ENCODE assay signal across 8 mouse cellular contexts in genomic region chr10:117478202-117478930, GRCm38 (mm10).
DNase-seq lines count a peak whose midpoint lies in the region; ATAC-seq lines count a peak whose summit lies in the region.

No protein-coding gene starts in this region.

- no peaks in the 10 kb centered on the region for H3K4me1 ChIP-seq in hindbrain, embryonic 11.5 days (replicated peaks; ENCODE audit: control insufficient read depth, insufficient read depth, low read length)

- DNase-seq in WW6 (ENCODE audit: low read depth, low spot score): peak; percentile 13
- DNase-seq in cerebellum, postnatal 36 days: peak; percentile 7 to 10
- DNase-seq in hindbrain, embryonic 11.5 days (ENCODE audit: low spot score): peak; percentile 19
- DNase-seq in layer of hippocampus, postnatal 14 days (ENCODE audit: low spot score in 2 of 2): peak; percentile 34 to 49
- DNase-seq in retina, postnatal 1 day: peak; percentile 86
- DNase-seq in thymus, postnatal 4 days: no peak

- no peaks in the 10 kb centered on the region for H3K9me3 ChIP-seq in hindbrain, embryonic 11.5 days (ENCODE audit: control insufficient read depth, low read length)

- no peak overlapping the region for H3K27ac ChIP-seq in hindbrain, embryonic 11.5 days (ENCODE audit: low read depth, low read length)

- no peak overlapping the region for H3K4me2 ChIP-seq in hindbrain, embryonic 11.5 days (replicated peaks; ENCODE audit: low read depth, low read length)

- H3K9ac ChIP-seq in hindbrain, embryonic 11.5 days (ENCODE audit: low read depth, low read length): no peak overlapping the region

- H3K27me3 ChIP-seq in hindbrain, embryonic 11.5 days (ENCODE audit: control insufficient read depth, insufficient read depth, low read length): no peaks in the 10 kb centered on the region

- no peak for ATAC-seq in hindbrain, embryonic 11.5 days (ENCODE audit: low FRiP score)
- ATAC-seq in CD4-positive, CD25-positive, alpha-beta regulatory T cell, adult 4 months: no peak
- ATAC-seq in megakaryocyte progenitor cell, adult 5-6 weeks (replicated peaks; ENCODE audit: poor library complexity): no peak

- H3K36me3 ChIP-seq in hindbrain, embryonic 11.5 days (ENCODE audit: control insufficient read depth, insufficient read depth, low read length): no peaks in the 10 kb centered on the region

- 62% methylated on average over 23 of the region's 23 CpGs for WGBS in hindbrain, embryonic 11.5 days

- no peak overlapping the region for H3K4me3 ChIP-seq in hindbrain, embryonic 11.5 days (ENCODE audit: low read depth, low read length)
